Mouse (Mus musculus): ENCODE results near the gene Dact2.

DNA sequence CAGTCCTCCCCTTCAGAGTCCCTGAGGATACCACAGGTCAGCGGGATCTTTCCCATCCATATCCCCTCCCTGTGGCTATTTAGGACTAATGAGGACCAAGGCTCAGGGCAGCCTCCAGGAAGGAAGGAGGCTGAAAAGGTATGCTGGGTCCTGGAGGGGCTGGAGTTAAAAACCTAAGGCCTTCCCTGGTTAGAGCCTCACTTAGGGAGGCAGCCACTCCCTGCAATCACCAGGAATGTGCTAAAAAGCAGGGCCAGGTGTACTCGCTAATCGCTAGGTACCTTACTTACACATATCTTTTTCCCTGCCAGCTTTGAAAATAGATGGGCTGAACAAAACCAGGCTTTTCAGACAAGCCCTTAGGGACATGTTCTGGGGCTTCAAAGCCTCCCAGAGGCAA is 21.2 kb downstream of the Dact2 start:
- no peak for TF ChIP-seq EP300 (IDR thresholded peaks at IDR 0.05; ENCODE audit: low read depth)
- no peak for TF ChIP-seq CTCF (IDR thresholded peaks at IDR 0.05; ENCODE audit: low read depth)
